Mouse (Mus musculus): ENCODE measurements at regions not wholly inside any gene's neighbourhood (a gene's known extent, or its start where the extent isn't known, plus 50 kb on each side); places are given as distances from the start of the nearest gene placed in this dataset.

DNA sequence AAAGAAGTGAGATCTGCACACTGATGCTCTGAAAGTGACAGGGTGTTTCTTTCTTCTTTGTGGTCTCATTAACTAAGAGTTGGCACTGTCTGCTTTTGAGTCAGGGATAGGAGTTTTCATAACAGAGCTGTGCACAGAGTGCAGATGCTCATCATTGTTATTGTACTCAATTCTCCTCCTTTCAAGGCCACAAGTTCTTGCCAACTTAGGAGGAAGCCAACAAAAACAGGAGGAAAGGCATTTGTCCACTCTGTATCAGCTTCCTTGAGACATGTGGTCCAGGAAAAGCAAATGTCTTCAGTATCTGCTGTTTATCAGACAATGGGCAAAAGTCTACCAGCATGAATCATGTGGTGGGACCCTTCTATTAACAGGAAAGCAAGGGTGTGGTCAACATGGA is 345.1 kb downstream of the Fam181b start:
- DNase-seq (ENCODE audit: low spot score in 2 of 2) = no peak

DNA sequence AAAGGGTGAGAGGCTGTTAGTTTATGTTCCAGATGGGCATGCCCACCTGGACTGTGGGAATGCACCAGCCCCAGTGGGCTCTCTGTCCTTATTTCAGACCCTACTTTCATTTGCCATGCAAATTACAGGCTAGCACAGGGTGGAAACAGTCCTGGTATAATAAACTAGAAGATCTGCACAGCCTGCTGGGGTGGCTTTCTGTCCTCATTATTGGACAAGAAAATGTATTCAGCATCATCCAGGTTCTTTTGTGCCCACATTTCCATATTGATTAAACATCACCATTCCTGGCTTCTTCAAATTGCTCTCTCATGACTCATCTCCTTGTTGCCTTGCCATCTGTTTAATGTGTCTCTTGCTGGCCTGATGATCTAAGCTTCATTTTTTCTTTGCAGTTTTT is 355.4 kb downstream of the Fam181b start:
- peak in 1 of 2 experiments; percentile 12 for DNase-seq (ENCODE audit: low spot score in 2 of 2)

DNA sequence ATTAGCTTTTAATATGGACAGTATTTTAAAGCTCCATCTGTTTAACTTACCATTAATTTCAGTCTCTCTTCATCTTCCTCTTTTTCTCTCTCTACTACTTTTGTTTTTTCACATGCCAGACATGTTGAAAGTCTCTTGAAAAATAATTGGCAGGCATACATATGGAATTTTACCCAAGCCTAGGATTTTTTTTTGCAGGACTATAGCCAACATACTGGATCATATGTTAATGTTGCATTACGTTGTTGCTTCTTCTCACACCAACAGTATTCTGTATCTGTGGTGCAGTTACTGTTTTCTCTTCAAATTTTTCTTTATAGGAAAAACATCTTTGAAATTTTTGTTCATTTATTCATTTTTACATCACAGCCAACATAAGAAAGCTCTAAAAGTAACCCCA is 374.4 kb downstream of the Fam181b start:
- DNase-seq (ENCODE audit: low spot score in 2 of 2) = no peak

DNA sequence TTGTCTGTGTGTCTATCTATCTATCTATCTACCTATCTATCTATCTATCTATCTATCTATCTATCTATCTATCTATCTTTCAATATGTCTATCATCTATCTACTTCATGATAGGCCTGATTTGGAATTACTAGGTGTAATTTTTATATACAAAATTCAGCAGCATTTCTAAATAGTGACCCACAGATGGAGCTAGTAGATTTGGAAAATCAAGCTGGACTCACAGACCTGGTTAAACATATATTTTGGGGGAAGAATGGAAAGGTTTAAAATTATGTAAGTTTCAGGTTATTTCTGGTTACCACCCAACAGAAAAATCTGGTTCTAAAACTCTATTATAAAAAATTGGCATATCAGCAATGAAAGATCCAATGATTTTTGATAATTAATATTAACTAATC is 383.7 kb downstream of the Fam181b start:
- DNase-seq (ENCODE audit: low spot score in 2 of 2) = no peak

DNA sequence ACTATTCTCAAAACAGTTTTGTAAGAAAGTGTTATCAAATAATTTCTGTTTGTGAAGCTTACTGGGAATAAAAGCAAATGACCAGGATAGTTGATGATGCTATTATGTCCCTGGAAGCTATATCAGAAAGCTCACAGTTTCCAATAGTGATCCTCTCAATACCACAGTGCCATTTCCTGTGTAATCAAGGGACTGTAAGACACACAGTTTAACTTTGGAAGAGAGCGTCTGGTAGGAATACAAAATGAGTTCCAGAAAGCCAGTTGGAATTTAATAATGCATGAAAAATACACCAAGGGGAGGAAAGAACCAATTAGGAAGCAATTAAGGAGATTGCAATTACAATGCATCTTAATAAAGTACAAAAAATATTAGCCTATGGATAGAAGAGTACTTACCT is 393.7 kb downstream of the Fam181b start:
- no peak for DNase-seq (ENCODE audit: low spot score in 2 of 2)

DNA sequence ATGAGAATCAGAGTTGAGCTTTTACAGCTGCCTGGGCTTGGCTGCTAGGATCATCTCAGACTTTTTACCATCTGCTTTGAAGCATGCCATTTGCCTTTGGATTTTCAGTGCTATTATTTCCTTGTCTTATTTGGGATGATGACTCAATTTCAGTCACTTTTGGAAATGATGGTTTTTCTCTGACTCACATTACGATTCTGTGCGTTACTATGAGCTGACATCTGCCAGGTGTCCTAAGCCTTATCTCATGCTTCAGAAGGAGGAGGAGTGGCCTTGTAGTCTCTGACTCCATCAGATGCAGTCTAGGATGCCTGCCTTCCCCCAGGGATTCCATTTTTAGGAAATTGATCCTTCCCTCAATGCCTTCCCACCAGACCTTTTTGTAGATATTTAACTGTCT is 431.0 kb downstream of the Fam181b start:
- DNase-seq (ENCODE audit: low spot score in 2 of 2) = peak in 1 of 2 experiments; percentile 9

DNA sequence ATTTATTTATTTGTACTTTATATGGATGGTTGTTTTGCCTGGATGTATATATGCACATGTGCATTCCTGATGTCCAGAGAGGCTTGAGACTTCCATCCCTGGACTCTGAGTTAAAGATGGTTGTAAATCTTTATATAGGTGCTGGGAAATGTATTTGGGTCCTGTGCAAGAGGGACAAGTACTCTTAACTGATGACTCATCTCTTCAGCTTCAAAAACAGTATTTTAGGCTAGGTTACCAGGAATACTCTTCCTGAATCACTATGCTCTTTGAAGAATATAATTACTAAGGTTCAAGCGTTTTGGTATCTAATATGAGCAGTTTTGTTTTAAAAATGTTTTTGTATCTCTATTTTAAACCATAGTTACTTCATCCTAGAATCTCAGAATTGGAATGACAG is 431.6 kb downstream of the Fam181b start:
- no peak for DNase-seq (ENCODE audit: low spot score in 2 of 2)

DNA sequence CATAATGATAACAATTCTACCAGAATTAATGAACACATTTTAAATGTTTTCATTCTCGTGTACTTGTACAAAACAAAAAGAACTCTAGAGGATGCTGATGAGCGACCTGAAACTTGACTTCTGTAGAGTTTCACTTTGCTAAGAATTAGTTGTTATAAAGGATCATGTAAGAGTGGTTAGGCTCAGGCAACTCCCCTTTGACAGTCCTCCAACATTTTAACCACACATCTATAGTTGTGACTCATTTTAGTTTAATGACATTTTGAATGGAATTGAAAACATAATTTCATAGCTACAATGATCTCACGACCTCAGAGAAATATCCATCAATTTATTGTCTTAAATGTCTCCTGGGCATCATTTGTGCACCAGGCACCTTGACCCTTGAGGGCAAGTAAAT is 479.5 kb downstream of the Fam181b start:
- DNase-seq (ENCODE audit: low spot score in 2 of 2) = no peak

DNA sequence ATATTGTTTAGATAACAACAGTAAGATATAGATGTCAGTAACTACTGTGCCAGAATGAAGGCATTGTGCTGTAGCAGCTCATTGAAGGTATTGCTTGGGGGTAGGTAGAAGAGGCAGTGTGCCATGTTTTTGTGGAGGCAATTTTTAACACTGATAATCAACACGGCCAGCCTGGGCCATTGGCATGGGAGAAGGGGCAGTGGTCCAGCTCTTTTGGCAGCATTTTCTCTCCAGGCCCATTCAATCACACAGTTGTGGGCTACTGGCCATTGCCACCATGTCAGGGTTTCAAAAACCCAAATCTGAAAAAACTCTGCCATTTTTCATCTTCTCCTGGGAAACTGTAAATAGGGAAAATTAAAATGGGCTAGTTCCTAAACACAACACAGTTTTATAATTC is 497.9 kb downstream of the Fam181b start:
- peak; percentile 37 to 56 for DNase-seq (ENCODE audit: low spot score in 2 of 2)

DNA sequence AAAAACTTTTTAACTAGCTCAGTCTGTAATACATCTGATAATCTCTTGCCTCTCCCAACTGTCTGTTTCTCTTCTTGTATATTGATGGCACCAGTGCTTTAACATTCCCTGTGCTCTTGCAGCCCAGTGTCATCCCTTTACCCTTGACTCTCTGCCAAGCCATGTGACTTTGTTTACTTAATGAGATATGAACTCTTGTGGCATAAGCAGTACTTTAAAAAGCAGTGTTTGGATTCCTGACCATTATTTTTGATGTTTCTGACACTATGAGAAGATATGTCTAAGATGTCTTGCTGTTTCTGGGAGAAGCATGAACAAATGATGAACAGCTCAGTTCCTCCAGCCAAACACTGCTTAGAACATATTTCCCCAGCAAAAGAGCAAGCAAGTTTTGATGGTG is 507.5 kb downstream of the Fam181b start:
- no peak for DNase-seq (ENCODE audit: low spot score in 2 of 2)

DNA sequence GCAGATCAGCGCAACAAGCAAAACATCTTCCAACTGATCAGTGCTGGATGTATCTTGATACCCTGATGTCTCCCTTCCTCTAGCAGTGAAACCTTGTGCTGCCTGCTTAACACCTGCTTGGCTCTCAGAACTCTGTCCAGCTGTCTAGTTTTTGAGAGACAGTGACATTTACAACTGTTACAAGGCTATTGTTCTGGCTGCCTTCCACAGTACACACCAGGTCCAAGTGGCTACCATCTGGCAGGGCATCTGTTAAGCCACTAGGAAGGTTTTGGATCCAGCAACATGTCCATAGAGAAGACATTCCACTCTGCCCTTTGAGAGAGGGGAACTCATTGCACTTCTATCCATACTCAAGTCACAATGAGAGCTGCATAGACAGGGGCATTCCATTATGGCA is 508.4 kb downstream of the Fam181b start:
- DNase-seq (ENCODE audit: low spot score in 2 of 2) = peak in 1 of 2 experiments; percentile 4
